Mouse (Mus musculus) forebrain, embryonic 11.5 days (tissue): ENCODE results near the gene Ppt2. TPM values are rescaled to one million over a fixed set of nuclear protein-coding genes. Genes with fewer than 3 reads are reported as not detected.

ENCODE experiments used
- ATAC-seq: fragments of 200-750 bp; cut with Nextera tagmentation; replicated peaks from 2 replicates; pipeline ENCODE4 v1.8.0; 2017; ENCODE audit warnings: moderate TSS enrichment; ENCODE audit not compliant: low FRiP score
- DNase-seq: peaks from one replicate; pipeline ENCODE4 v3.0.0-alpha.2; 2017; ENCODE audit warnings: low spot score
- H3K27ac ChIP-seq: fragments of 300-500 bp; sonication (generic); 2 replicates; pipeline ENCODE4 v1.5.1; 2014; ENCODE audit warnings: low read depth, low read length
- H3K27me3 ChIP-seq: fragments of 300-500 bp; sonication (generic); 2 replicates; pipeline ENCODE4 v1.6.1; 2014; ENCODE audit warnings: mild to moderate bottlenecking, low read length, mixed read lengths; ENCODE audit not compliant: control insufficient read depth, insufficient read depth
- H3K36me3 ChIP-seq: fragments of 300-500 bp; sonication (generic); 2 replicates; pipeline ENCODE4 v1.6.1; 2014; ENCODE audit warnings: mild to moderate bottlenecking, low read length, moderate library complexity, mixed read lengths; ENCODE audit not compliant: control insufficient read depth, insufficient read depth
- H3K4me1 ChIP-seq: fragments of 300-500 bp; sonication (generic); replicated peaks from 2 replicates; pipeline ENCODE4 v1.6.1; 2014; ENCODE audit warnings: low read length, mixed read lengths; ENCODE audit not compliant: control insufficient read depth, insufficient read depth
- H3K4me2 ChIP-seq: fragments of 300-500 bp; sonication (generic); 2 replicates; pipeline ENCODE4 v1.6.1; 2014; ENCODE audit warnings: low read depth, mild to moderate bottlenecking, low read length, moderate library complexity, mixed read lengths; ENCODE audit not compliant: severe bottlenecking
- H3K4me3 ChIP-seq: fragments of 300-500 bp; sonication (generic); 2 replicates; pipeline ENCODE4 v1.5.1; 2014; ENCODE audit warnings: low read depth, low read length
- H3K9ac ChIP-seq: fragments of 300-500 bp; sonication (generic); 2 replicates; pipeline ENCODE4 v1.6.1; 2014; ENCODE audit warnings: low read length
- H3K9me3 ChIP-seq: fragments of 300-500 bp; sonication (generic); 2 replicates; pipeline ENCODE4 v1.6.1; 2016; ENCODE audit warnings: low read length, mixed read lengths; ENCODE audit not compliant: control insufficient read depth
- WGBS: fragments of 180-500 bp; shearing (Covaris S2); extraction: QIAGEN DNeasy Blood & Tissue Kit; methylation state at CpG from one replicate; pipeline ENCODE4 v1.1.7; 2014; 5-methylcytosine and 5-hydroxymethylcytosine counted together
- polyA plus RNA-seq: library from polyadenylated mRNA; unstranded; fragments of >200 nt; fragmentation: Nextera tagmentation; extraction: Ambion mirVana; gene quantifications from 2 replicates; pipeline ENCODE4 v1.2.1, GENCODE M21; 2014

The Ppt2 gene
- polyA plus RNA-seq, 1 experiment from 2014 or later, result 26.4 TPM

GRCm38 (mm10) chr17:34640778-34641601 lies 12.7 kb upstream of the Ppt2 start:
- no peak overlapping the region for H3K4me3 ChIP-seq
- no peak for DNase-seq
- no peaks in the 10 kb centered on the region for H3K9me3 ChIP-seq
- H3K4me2 ChIP-seq, result no peak overlapping the region
- peak overlapping the region; percentile 45 for H3K9ac ChIP-seq
- H3K27ac ChIP-seq, result peak overlapping the region; percentile 48
- H3K36me3 ChIP-seq, result no peaks in the 10 kb centered on the region
- H3K27me3 ChIP-seq, result no peaks in the 10 kb centered on the region
- H3K4me1 ChIP-seq, result peaks cover 10% of the 10 kb centered on the region
- 14% methylated on average over 11 of the region's 11 CpGs for WGBS
- ATAC-seq, result 0 out of 2 replicates have a peak, but pooled peaks have one; percentile 10

GRCm38 (mm10) chr17:34639461-34640255 lies 11.3 kb upstream of the Ppt2 start:
- no peak for ATAC-seq

GRCm38 (mm10) chr17:34637459-34637858 lies 9.1 kb upstream of the Ppt2 start:
- DNase-seq (no peak), ATAC-seq (no peak)
- H3K4me3 ChIP-seq, result no peak overlapping the region
- H3K36me3 ChIP-seq, result no peaks in the 10 kb centered on the region
- H3K4me2 ChIP-seq, result no peak overlapping the region
- no peak overlapping the region for H3K9ac ChIP-seq
- no peak overlapping the region for H3K27ac ChIP-seq
- WGBS, result 58% methylated on average over 3 of the region's 3 CpGs
- H3K27me3 ChIP-seq, result peaks cover 1% of the 10 kb centered on the region
- no peaks in the 10 kb centered on the region for H3K9me3 ChIP-seq
- H3K4me1 ChIP-seq, result peaks cover 7% of the 10 kb centered on the region; the same call in 1 of the 2 replicates

More at GRCm38 (mm10) chr17:34639461-34640255, 11.3 kb upstream of the Ppt2 start:
- H3K4me1 ChIP-seq, result peaks cover 7% of the 10 kb centered on the region; the same call in 1 of the 2 replicates
- no peak overlapping the region for H3K27ac ChIP-seq
- H3K4me3 ChIP-seq, result no peak overlapping the region
- no peaks in the 10 kb centered on the region for H3K27me3 ChIP-seq
- no peak overlapping the region for H3K9ac ChIP-seq
- H3K9me3 ChIP-seq, result no peaks in the 10 kb centered on the region
- 84% methylated on average over 7 of the region's 7 CpGs for WGBS
- DNase-seq, result no peak
- no peaks in the 10 kb centered on the region for H3K36me3 ChIP-seq
- no peak overlapping the region for H3K4me2 ChIP-seq

- ATAC-seq (no peak), DNase-seq (no peak)
- peaks cover 16% of the 10 kb centered on the region for H3K27me3 ChIP-seq
- WGBS, result 71% methylated on average over 2 of the region's 2 CpGs
- H3K4me2 ChIP-seq, result no peak overlapping the region
- H3K36me3 ChIP-seq, result no peaks in the 10 kb centered on the region
- H3K9me3 ChIP-seq, result no peaks in the 10 kb centered on the region
- H3K4me3 ChIP-seq, result no peak overlapping the region
- H3K27ac ChIP-seq, result no peak overlapping the region
- H3K4me1 ChIP-seq, result peaks cover 12% of the 10 kb centered on the region
- no peak overlapping the region for H3K9ac ChIP-seq
Measured at GRCm38 (mm10) chr17:34635671-34636070, 7.4 kb upstream of the Ppt2 start.

GRCm38 (mm10) chr17:34632261-34632691 lies 4.0 kb upstream of the Ppt2 start:
- under 1% methylated on average over 26 of the region's 26 CpGs for WGBS
- Histone ChIP-seq H3K9me3 (no peaks in the 10 kb centered on the region), H3K27me3 (peaks cover 26% of the 10 kb centered on the region), H3K9ac (peak overlapping the region; percentile 48), H3K36me3 (no peaks in the 10 kb centered on the region), H3K4me1 (peaks cover 28% of the 10 kb centered on the region), H3K27ac (no peak overlapping the region), H3K4me3 (peak overlapping the region; percentile 31), H3K4me2 (peak overlapping the region; percentile 72)
- ATAC-seq, result no peak
- DNase-seq, result peak; percentile 76

- H3K27me3 ChIP-seq, result peaks cover 26% of the 10 kb centered on the region
- H3K9me3 ChIP-seq, result no peaks in the 10 kb centered on the region
- H3K36me3 ChIP-seq, result no peaks in the 10 kb centered on the region
- H3K4me1 ChIP-seq, result peaks cover 28% of the 10 kb centered on the region
- 3% methylated on average over 12 of the region's 12 CpGs for WGBS
- H3K9ac ChIP-seq, result peak overlapping the region; percentile 48
- H3K27ac ChIP-seq, result no peak overlapping the region
- H3K4me3 ChIP-seq, result peak overlapping the region; percentile 31
- ATAC-seq, result no peak
- DNase-seq, result peak; percentile 59
- peak overlapping the region; percentile 72 for H3K4me2 ChIP-seq
Measured at GRCm38 (mm10) chr17:34631647-34632046, 3.3 kb upstream of the Ppt2 start.

GRCm38 (mm10) chr17:34630761-34631301 lies 2.5 kb upstream of the Ppt2 start:
- Histone ChIP-seq H3K4me3 (peak overlapping the region; percentile 22), H3K9me3 (no peaks in the 10 kb centered on the region), H3K4me1 (peaks cover 28% of the 10 kb centered on the region), H3K4me2 (peak overlapping the region; percentile 49), H3K36me3 (no peaks in the 10 kb centered on the region), H3K9ac (peak overlapping the region; percentile 43), H3K27ac (no peak overlapping the region), H3K27me3 (peaks cover 26% of the 10 kb centered on the region)
- 3% methylated on average over 44 of the region's 48 CpGs for WGBS
- ATAC-seq, result no peak
- peak; percentile 57 for DNase-seq

GRCm38 (mm10) chr17:34629796-34630603 lies 1.7 kb upstream of the Ppt2 start:
- no peak for ATAC-seq
- WGBS, result 13% methylated on average over 12 of the region's 12 CpGs
- H3K27me3 ChIP-seq, result peaks cover 26% of the 10 kb centered on the region

More at GRCm38 (mm10) chr17:34629796-34630603, 1.7 kb upstream of the Ppt2 start:
- Histone ChIP-seq H3K9me3 (no peaks in the 10 kb centered on the region), H3K4me2 (peak overlapping the region; percentile 49; the same call in 1 of the 2 replicates), H3K4me1 (peaks cover 28% of the 10 kb centered on the region), H3K36me3 (no peaks in the 10 kb centered on the region; the same call in 1 of the 2 replicates), H3K9ac (peak overlapping the region; percentile 16; the same call in 1 of the 2 replicates), H3K27ac (no peak overlapping the region), H3K4me3 (peak overlapping the region; percentile 22)
- peak; percentile 57 for DNase-seq
